ENCODE assay signal across 14 mouse cellular contexts in genomic region chr17:26315474-26315873, GRCm38 (mm10).
DNase-seq lines count a peak whose midpoint lies in the region; ATAC-seq and TF ChIP-seq lines count a peak whose summit lies in the region.
"Had no signal": no experiment of that assay in that cellular context is flagged by ENCODE, and none has a peak within 500 bp of the region (broad histone marks: within the 10 kb centered on the region; RNA-seq: fewer than 3 reads in every experiment).

No protein-coding gene starts in this region.

- no peak overlapping the region for H3K27ac ChIP-seq in lung, postnatal 0 days (ENCODE audit: low read length)
- H3K27ac ChIP-seq in midbrain, embryonic 13.5 days: no peak overlapping the region
- no peak overlapping the region for H3K27ac ChIP-seq in midbrain, embryonic 11.5 days (ENCODE audit: low read depth, low read length)
- no peak overlapping the region for H3K27ac ChIP-seq in hindbrain, embryonic 12.5 days
- H3K27ac ChIP-seq: embryonic facial prominence, embryonic 15.5 days; forebrain, embryonic 13.5 days; liver, embryonic 14.5 days; midbrain, embryonic 10.5 days had no signal

- H3K27me3 ChIP-seq in lung, postnatal 0 days (replicated peaks; ENCODE audit: insufficient read depth, low read length): no peaks in the 10 kb centered on the region
- no peaks in the 10 kb centered on the region for H3K27me3 ChIP-seq in midbrain, embryonic 13.5 days
- no peaks in the 10 kb centered on the region for H3K27me3 ChIP-seq in midbrain, embryonic 11.5 days (ENCODE audit: control insufficient read depth, insufficient read depth, low read length)
- 0 out of 2 replicates have a peak, but pooled peaks cover 4% of the 10 kb centered on the region for H3K27me3 ChIP-seq in hindbrain, embryonic 12.5 days

- H3K4me2 ChIP-seq in lung, postnatal 0 days (replicated peaks; ENCODE audit: low read depth, low read length): no peak overlapping the region
- no peak overlapping the region for H3K4me2 ChIP-seq in midbrain, embryonic 13.5 days (replicated peaks)
- H3K4me2 ChIP-seq in midbrain, embryonic 11.5 days: no peak overlapping the region
- no peak overlapping the region for H3K4me2 ChIP-seq in hindbrain, embryonic 12.5 days (replicated peaks)
- H3K4me2 ChIP-seq: embryonic facial prominence, embryonic 15.5 days; forebrain, embryonic 13.5 days had no signal

- TF ChIP-seq CTCF in lung, postnatal 0 days (IDR thresholded peaks at IDR 0.05): no peak

- H3K4me3 ChIP-seq in lung, postnatal 0 days (ENCODE audit: low read depth, low read length): no peak overlapping the region
- H3K4me3 ChIP-seq in midbrain, embryonic 13.5 days (replicated peaks): no peak overlapping the region
- H3K4me3 ChIP-seq in midbrain, embryonic 11.5 days (ENCODE audit: low read depth, low read length): no peak overlapping the region
- no peak overlapping the region for H3K4me3 ChIP-seq in hindbrain, embryonic 12.5 days
- H3K4me3 ChIP-seq: embryonic facial prominence, embryonic 15.5 days; forebrain, embryonic 13.5 days; midbrain, embryonic 10.5 days had no signal

- H3K36me3 ChIP-seq in lung, postnatal 0 days (ENCODE audit: insufficient read depth, low read length): no peaks in the 10 kb centered on the region
- no peaks in the 10 kb centered on the region for H3K36me3 ChIP-seq in midbrain, embryonic 13.5 days
- no peaks in the 10 kb centered on the region for H3K36me3 ChIP-seq in midbrain, embryonic 11.5 days (ENCODE audit: control insufficient read depth, insufficient read depth, low read length)
- no peaks in the 10 kb centered on the region for H3K36me3 ChIP-seq in hindbrain, embryonic 12.5 days
- H3K36me3 ChIP-seq: embryonic facial prominence, embryonic 15.5 days; midbrain, embryonic 10.5 days had no signal

- H3K9ac ChIP-seq in lung, postnatal 0 days (replicated peaks; ENCODE audit: low read depth): no peak overlapping the region
- no peak overlapping the region for H3K9ac ChIP-seq in midbrain, embryonic 13.5 days (replicated peaks)
- H3K9ac ChIP-seq in midbrain, embryonic 11.5 days (ENCODE audit: low read length): no peak overlapping the region
- no peak overlapping the region for H3K9ac ChIP-seq in hindbrain, embryonic 12.5 days
- H3K9ac ChIP-seq: embryonic facial prominence, embryonic 15.5 days; forebrain, embryonic 13.5 days; liver, embryonic 14.5 days had no signal

- WGBS in lung, postnatal 0 days: 31% methylated on average over 10 of the region's 10 CpGs
- 40% methylated on average over 10 of the region's 10 CpGs for WGBS in midbrain, embryonic 13.5 days
- 36% methylated on average over 10 of the region's 10 CpGs for WGBS in midbrain, embryonic 11.5 days
- 43% methylated on average over 10 of the region's 10 CpGs for WGBS in hindbrain, embryonic 12.5 days

- peak; percentile 58 for TF ChIP-seq EP300 in lung, postnatal 0 days (IDR thresholded peaks at IDR 0.05)

- no peaks in the 10 kb centered on the region; the same call in 1 of the 2 replicates for H3K4me1 ChIP-seq in lung, postnatal 0 days (ENCODE audit: insufficient read depth, low read depth, low read length)
- peaks cover 4% of the 10 kb centered on the region; the same call in 1 of the 2 replicates for H3K4me1 ChIP-seq in midbrain, embryonic 13.5 days (replicated peaks)
- no peaks in the 10 kb centered on the region for H3K4me1 ChIP-seq in midbrain, embryonic 11.5 days (ENCODE audit: control insufficient read depth, insufficient read depth, low read length)
- H3K4me1 ChIP-seq in hindbrain, embryonic 12.5 days: no peaks in the 10 kb centered on the region
- H3K4me1 ChIP-seq: forebrain, embryonic 13.5 days; midbrain, embryonic 10.5 days had no signal

- ATAC-seq in lung, postnatal 0 days: peak; percentile 40
- no peak for ATAC-seq in midbrain, embryonic 13.5 days
- no peak for ATAC-seq in midbrain, embryonic 11.5 days (ENCODE audit: low FRiP score)
- ATAC-seq in hindbrain, embryonic 12.5 days (ENCODE audit: low FRiP score): no peak
- ATAC-seq: forebrain, embryonic 13.5 days had no signal

- no peaks in the 10 kb centered on the region for H3K9me3 ChIP-seq in lung, postnatal 0 days (ENCODE audit: low read length)
- H3K9me3 ChIP-seq in midbrain, embryonic 13.5 days: no peaks in the 10 kb centered on the region
- no peaks in the 10 kb centered on the region for H3K9me3 ChIP-seq in midbrain, embryonic 11.5 days (ENCODE audit: control insufficient read depth, low read length)
- 0 out of 2 replicates have a peak, but pooled peaks cover 8% of the 10 kb centered on the region for H3K9me3 ChIP-seq in hindbrain, embryonic 12.5 days (replicated peaks)
- H3K9me3 ChIP-seq: embryonic facial prominence, embryonic 15.5 days; forebrain, embryonic 13.5 days; midbrain, embryonic 10.5 days had no signal

- DNase-seq in heart, adult 18-20 months: peak; percentile 18
- DNase-seq in heart, postnatal 4 days: no peak
- peak; percentile 30 for DNase-seq in kidney, adult 18-20 months
- peak; percentile 55 for DNase-seq in kidney, postnatal 10 days
- peak; percentile 47 for DNase-seq in lung, postnatal 0 days (ENCODE audit: low spot score)
- DNase-seq in midbrain, embryonic 11.5 days (ENCODE audit: low spot score, missing footprints): no peak
- DNase-seq: gastrocnemius, postnatal 10 days; right cerebral cortex, postnatal 25 days had no signal

Comparison
In these comparisons a context has a peak if more than half of its experiments do, and no peak if none do; other contexts are left out.
1. DNase-seq: peak in heart, adult 18-20 months (2 of 2), kidney, adult 18-20 months (single experiment), kidney, postnatal 10 days (single experiment) and lung, postnatal 0 days (single experiment); none in heart, postnatal 4 days (single experiment) and midbrain, embryonic 11.5 days (single experiment).